Mouse (Mus musculus): ENCODE measurements around the gene Mcam.

DNA sequence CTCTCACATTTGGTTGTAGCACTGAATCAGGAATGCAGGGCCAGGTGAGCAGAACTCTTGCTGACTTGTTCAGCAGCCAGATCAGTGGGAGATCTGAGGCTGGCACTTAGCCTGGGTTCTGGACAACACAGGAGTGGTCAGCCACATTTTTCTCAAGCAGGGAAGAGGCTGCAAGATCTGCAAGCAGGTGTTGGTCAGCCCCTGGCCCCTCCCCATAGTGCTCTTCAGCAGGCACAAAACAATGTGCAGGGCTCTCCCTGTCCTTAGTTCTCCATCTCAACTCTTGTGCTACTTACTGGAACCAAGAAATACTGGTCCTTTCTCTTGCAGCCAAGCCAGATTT, 10.4 kb downstream of the Mcam start:
- no peak for TF ChIP-seq CTCF (IDR thresholded peaks at IDR 0.05; ENCODE audit: low read depth, low read length)
- TF ChIP-seq POLR2A (IDR thresholded peaks at IDR 0.05; ENCODE audit: extremely low read depth, insufficient read depth, low read length), result no peak

Measured in liver, adult 2 months (tissue).